Mouse (Mus musculus) leukemia stem cell, adult 10-12 weeks (primary cell): Measurements from ENCODE around the gene Mrpl34. TPM values are rescaled to one million over a fixed set of nuclear protein-coding genes. Genes with fewer than 3 reads are reported as not detected.

Source experiments
- polyA plus RNA-seq: library from polyadenylated mRNA; stranded (reverse); fragments of >175 nt; gene quantifications from 2 replicates; pipeline ENCODE4 v1.2.3, GENCODE M21; 2012; ENCODE audit warnings: low replicate concordance

The Mrpl34 gene
- polyA plus RNA-seq: 165 and 189 TPM in 2 replicates

DNA sequence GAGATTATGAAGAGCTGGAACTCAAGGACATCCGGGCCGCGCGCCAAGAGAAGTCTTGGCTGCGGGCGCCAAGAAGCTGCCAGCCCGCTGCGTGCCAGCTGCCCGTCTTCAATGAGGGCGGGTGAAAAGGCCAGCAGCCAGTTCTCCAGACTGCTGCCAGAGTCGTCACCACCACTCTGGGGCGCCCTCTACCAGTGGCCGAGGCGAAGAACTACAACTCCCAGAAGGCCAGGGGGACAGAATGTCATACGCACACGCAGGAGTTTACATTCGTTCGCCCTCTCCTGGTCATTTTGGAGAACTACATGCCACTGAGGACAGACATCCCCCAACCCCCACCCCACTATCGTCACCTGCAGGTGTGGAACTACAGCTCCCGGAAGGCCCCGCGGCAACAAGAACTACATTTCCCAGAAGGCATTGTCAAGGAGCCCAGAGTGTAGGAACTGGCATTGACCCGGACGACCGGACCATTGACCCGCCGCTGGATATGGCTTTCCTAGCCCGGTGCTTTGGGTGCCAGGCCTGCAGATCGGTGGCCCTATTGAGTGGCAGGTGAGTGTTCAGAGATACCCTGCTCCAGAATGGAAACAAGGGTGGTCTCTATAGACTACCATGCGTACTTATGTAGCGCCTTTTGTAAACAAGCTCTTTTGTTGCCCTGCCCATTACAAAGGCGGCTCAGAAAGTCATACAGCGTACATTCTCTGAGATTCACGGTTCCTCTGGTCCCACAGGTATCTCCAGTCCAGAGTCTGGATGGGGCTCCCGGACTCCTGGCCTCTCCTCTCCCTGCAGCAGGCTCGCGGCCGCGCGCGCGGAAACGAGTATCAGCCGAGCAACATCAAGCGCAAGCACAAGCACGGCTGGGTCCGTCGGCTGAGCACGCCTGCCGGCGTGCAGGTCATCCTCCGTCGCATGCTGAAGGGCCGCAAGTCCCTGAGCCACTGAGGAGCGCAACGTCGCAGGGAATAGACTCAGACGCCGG lies at the start of gene Mrpl34:
Gene Mrpl34, plus strand, starts transcription at position 447 of the 988 bp plus-strand sequence.

DNA sequence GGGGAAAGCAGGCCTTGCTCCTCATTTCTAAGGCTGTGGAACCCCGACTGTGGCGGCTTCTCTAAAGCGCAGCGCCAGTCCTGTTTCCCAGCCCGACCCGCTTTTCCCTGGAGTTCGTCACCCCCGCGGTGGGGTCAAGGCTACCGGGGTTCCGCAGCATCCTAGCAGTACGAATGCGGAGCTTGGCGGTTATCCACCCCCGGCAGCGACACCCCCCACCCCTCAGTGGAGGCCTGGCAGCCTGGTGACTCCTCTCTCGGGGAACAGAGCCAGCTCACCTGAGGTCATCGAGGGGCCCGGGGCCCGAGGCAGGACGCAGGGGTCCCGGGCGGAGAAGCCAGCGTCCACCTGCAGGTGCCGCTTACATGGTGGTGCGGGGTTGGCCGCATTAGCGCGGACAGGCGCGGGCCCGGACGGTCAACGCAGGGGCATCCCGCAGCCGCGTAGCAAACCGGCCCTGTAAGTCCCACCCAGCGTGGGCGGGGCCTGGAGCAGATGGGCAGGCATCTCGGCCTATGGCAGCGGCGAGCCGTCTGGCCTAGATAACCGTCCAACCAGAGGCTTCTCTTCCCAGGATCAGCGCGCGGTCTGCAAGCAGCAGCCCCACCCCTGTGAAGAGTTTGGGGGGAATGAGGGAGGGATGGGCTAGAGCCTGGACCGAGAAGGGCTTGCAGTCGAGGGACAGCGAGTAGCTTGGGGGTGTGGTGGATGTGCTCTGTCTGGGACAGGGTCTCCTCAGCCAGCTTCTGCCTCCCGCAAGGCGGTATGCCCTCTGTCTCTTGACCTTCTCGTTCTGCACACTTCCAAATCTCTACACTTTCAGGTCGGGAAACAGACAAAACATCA lies 1.3 kb upstream of the Mrpl34 start, which contains the start of gene Abhd8:
Gene Abhd8, minus strand, starts transcription at position 468 of the 846 bp plus-strand sequence.

DNA sequence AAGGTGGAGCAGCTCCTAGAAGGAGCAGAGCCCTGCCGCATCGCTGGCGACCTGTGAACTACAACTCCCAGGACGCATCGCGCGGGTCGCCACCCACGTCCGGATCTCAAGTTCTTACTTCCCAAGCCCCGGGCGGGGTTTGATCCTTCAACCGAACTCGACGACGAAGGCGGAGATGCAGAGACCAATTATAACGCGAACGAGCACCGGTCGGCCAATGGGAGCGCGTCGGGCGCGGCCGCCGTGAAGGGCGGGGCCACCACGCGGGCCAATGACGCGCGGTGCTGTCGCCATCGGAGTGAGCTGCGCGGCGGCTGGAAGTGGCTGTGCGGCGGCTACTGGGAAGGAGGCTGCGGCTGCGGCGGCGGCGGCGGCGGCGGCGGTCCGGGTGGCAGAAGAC lies 4.2 kb downstream of the Mrpl34 start, which contains the start of gene Dda1:
Gene Dda1, plus strand, starts transcription at position 284 of the 400 bp plus-strand sequence.

DNA sequence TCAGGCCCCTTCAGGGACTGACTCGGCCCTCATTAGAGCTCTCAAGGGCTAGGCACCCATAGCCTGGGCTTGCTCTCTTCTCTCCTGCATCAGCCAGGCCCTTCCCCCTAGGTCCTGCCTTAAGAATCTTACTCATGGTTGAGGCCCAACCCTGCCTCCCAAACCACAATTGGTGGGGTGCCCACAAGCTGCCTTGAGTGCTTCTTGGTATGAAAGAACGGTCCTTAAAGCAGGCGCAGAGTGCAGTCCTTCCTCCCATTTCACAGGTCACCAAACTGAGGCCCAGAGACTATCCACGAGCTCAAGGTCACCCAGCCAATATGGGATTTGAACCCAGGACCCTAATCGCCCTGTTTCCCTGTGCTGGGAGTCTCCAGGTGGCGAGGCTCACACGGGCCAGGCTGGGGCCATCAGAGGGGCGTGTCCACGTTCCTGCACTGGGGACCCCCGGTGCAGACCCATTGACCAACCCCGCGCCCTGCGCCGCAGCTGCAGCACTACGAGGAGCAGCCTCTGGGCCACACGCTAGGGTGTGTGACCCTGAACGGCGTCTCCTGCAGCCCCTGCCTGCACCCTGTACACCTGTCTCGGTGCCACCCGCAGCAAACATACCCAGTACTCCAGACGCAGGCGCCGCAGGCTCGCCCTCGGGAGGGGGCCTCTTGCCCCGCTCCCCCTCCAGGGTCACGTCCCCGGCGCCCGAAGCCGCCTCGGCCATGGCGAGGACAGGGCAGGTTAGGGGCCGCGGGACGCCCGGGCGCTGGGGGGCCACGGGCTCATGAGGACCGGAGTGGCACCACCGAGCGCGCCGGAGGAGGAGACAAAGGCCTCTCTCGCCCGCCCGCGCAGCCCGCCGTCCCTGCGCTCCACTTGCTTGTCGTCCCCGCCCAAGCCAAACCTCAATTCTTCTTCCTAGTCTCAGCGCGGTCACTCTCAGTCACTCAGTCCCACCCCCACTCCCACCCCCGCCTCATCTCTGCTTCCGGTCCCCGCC lies 20.7 kb downstream of the Mrpl34 start, which contains the start of gene Ano8:
Gene Ano8, minus strand, starts transcription at position 822 of the 994 bp plus-strand sequence.

DNA sequence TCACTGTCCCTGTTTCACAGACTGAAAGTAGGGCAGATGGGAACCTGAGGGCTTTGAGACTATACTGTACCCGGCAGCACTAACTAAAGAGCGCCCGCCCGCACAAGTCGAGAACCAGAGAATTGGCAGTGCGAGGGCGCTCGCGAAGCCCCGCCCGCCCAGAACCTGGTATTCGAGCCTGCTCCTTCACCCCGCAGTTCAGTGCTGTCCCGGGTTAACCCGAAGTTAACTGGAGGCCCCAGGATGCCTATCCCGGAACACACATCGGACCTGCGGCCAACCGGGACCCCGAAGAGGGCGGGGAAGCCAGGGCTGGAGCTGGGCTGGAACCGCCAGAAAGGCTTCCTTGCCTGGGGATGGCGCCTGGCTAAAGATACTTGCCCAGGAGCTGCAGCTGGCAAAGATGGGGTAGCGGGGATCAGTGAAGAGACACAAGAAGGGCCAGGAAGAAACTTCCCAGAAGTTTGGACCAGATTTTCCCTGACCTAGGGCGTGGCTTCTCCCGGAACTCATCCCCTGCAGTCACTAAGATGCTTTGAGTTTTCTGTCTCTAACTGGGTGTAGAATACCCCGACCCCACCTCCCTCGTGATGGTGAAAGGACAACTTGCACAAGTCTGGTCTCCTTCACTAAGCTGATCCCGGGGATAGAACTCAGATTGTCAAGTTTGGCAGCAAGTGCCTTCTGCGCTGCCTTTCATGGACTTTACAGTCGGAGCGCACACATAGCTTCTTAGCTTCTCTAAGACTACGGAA lies 23.1 kb downstream of the Mrpl34 start, which contains the start of gene Gtpbp3:
Gene Gtpbp3, plus strand, starts transcription at position 413 of the 755 bp plus-strand sequence.

DNA sequence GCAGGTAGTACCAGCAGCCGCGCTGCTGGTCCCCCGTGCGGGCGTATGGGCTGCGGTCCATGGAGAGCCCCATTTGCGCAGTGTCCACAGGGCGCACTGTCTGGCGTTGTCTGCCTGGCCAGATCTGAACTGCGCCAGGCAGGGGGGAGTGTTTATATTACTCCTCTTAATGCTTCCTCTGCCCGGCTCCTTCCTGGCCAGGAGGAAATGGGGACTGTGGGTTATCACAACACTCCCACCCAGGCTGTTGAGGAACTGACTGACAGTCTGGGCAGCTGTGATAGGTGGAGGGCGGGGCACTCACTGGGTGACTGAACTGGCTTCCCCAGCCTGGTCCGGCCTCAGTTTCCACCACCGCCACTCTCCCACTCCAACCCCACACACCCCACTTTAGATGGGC lies 46.9 kb downstream of the Mrpl34 start, which contains the start of gene Plvap:
Gene Plvap, minus strand, starts transcription at position 109 of the 400 bp plus-strand sequence.

Other genes starting within 250 kb of the Mrpl34 start
- gene Myo9b, start 192.2 kb upstream of the Mrpl34 start, polyA plus RNA-seq: 65.7 and 76.7 TPM in 2 replicates
- gene Haus8, start 192.0 kb upstream of the Mrpl34 start, polyA plus RNA-seq: 11.2 and 22.3 TPM in 2 replicates
- 69.6 and 217 TPM in 2 replicates for gene Use1, start 98.1 kb upstream of the Mrpl34 start, polyA plus RNA-seq
- 37.5 and 54.6 TPM in 2 replicates for gene Ocel1, start 93.7 kb upstream of the Mrpl34 start, polyA plus RNA-seq
- gene Nr2f6, start 83.0 kb upstream of the Mrpl34 start, polyA plus RNA-seq: 41.6 and 43.4 TPM in 2 replicates
- 1.0 and 2.4 TPM in 2 replicates for gene Ushbp1, start 69.2 kb upstream of the Mrpl34 start, polyA plus RNA-seq
- 83.3 and 110 TPM in 2 replicates for gene Babam1, start 68.1 kb upstream of the Mrpl34 start, polyA plus RNA-seq
- 54.3 and 71.6 TPM in 2 replicates for gene Ankle1, start 58.9 kb upstream of the Mrpl34 start, polyA plus RNA-seq
- gene Abhd8, start 1.3 kb upstream of the Mrpl34 start, polyA plus RNA-seq: 45.0 and 50.9 TPM in 2 replicates
- 368 and 785 TPM in 2 replicates for gene Dda1, start 4.2 kb downstream of the Mrpl34 start, polyA plus RNA-seq
- 5.7 and 14.5 TPM in 2 replicates for gene Ano8, start 21.0 kb downstream of the Mrpl34 start, polyA plus RNA-seq
- gene Gtpbp3, start 23.1 kb downstream of the Mrpl34 start, polyA plus RNA-seq: 55.7 and 59.9 TPM in 2 replicates
- 112 and 117 TPM in 2 replicates for gene Plvap, start 46.8 kb downstream of the Mrpl34 start, polyA plus RNA-seq
- 0.37 TPM in 1 of 2 replicates, not detected in the other for gene Ccdc194, start 60.8 kb downstream of the Mrpl34 start, polyA plus RNA-seq
- gene Bst2, start 72.5 kb downstream of the Mrpl34 start, polyA plus RNA-seq: 122 and 170 TPM in 2 replicates
- gene Mvb12a, start 78.0 kb downstream of the Mrpl34 start, polyA plus RNA-seq: 132 and 189 TPM in 2 replicates
- gene Tmem221, start 93.9 kb downstream of the Mrpl34 start, polyA plus RNA-seq: 0.39 and 0.57 TPM in 2 replicates
- not detected in 2 replicates for gene Nxnl1, start 101.6 kb downstream of the Mrpl34 start, polyA plus RNA-seq
- gene Slc27a1, start 103.9 kb downstream of the Mrpl34 start, polyA plus RNA-seq: 1.5 and 2.9 TPM in 2 replicates
- gene Pgls, start 127.2 kb downstream of the Mrpl34 start, polyA plus RNA-seq: 248 and 344 TPM in 2 replicates
- 16.0 and 36.7 TPM in 2 replicates for gene Fam129c, start 132.7 kb downstream of the Mrpl34 start, polyA plus RNA-seq
- 42.1 and 64.1 TPM in 2 replicates for gene Colgalt1, start 146.0 kb downstream of the Mrpl34 start, polyA plus RNA-seq
- 0.10 and 0.25 TPM in 2 replicates for gene Unc13a, start 206.8 kb downstream of the Mrpl34 start, polyA plus RNA-seq
- gene Jak3, start 211.3 kb downstream of the Mrpl34 start, polyA plus RNA-seq: 47.1 and 71.7 TPM in 2 replicates
- gene Insl3, start 224.3 kb downstream of the Mrpl34 start, polyA plus RNA-seq: 30.3 and 31.3 TPM in 2 replicates
- gene B3gnt3, start 236.8 kb downstream of the Mrpl34 start, polyA plus RNA-seq: 2.1 and 3.0 TPM in 2 replicates